Comparison of ENCODE assay signal across 10 mouse cellular contexts in the genomic region with DNA sequence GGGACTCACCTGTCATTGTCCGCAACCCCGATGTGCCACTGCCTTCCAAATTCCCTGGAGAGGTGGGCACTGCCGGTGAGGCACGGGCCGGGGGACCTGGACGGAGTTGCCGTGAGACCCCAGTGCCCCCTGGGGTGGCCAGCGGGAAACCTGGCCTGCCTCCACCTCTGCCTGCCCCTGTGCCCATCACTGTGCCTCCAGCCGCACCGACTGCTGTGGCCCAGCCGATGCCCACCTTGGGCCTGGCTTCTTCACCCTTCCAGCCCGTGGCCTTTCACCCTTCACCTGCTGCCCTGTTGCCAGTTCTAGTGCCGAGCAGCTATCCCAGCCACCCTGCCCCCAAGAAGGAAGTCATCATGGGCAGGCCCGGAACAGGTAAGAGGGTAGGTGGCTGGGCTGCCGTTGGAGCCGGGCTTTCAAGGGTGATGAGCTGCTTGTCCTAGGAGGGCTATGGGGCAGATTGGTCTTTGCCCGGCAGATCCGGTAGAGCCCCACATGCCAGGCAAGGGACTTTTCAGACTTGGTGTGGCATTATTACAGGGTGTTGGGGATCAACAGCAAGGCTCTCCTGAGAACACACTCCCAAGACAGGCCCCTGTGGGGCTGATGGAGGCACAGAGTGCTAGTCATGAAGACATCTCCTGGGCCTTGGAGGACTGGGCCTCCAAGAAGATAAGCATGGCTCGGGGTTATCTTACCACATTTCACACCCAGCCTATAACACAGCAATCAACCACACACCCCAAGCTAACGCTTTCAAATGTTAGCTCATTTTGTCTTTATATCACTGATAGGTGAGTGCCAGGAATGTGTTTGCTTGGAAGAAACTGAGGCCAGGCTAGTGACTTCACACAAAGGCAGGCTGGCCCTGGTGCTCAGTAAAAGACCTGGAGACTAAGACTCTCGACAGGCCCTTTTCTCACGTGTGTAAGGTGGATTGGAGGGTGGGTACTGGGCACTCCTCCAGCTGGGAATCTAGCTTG. TPM values are rescaled to one million over a fixed set of nuclear protein-coding genes. Genes with fewer than 3 reads are reported as not detected.
DNase-seq lines count a peak whose midpoint lies in the region; ATAC-seq lines count a peak whose summit lies in the region.
"Had no signal": no experiment of that assay in that cellular context is flagged by ENCODE, and none has a peak within 500 bp of the region (broad histone marks: within the 10 kb centered on the region; RNA-seq: fewer than 3 reads in every experiment).

No protein-coding gene starts in this region.

- no peak overlapping the region for H3K4me2 ChIP-seq in neural tube, embryonic 11.5 days (ENCODE audit: low read depth)
- no peak overlapping the region for H3K4me2 ChIP-seq in heart, embryonic 15.5 days

- DNase-seq in cerebellum, adult 9-11 months = peak; percentile 48
- no peak for DNase-seq in cerebellum, adult 11-12 months
- no peak for DNase-seq in neural tube, embryonic 11.5 days (ENCODE audit: low spot score)
- DNase-seq in neural tube, embryonic 10.5 days (ENCODE audit: extremely low spot score, low spot score) = no peak
- DNase-seq in adrenal gland, postnatal 25 days = no peak
- no peak for DNase-seq in Muller cell, postnatal 12 days (ENCODE audit: inconsistent ontology term)

- no peaks in the 10 kb centered on the region for H3K9me3 ChIP-seq in neural tube, embryonic 11.5 days (ENCODE audit: control insufficient read depth, low read length)
- H3K9me3 ChIP-seq in heart, embryonic 15.5 days (replicated peaks) = no peaks in the 10 kb centered on the region

- no peak for ATAC-seq in neural tube, embryonic 11.5 days (ENCODE audit: insufficient read depth, low FRiP score, low TSS enrichment)
- no peak for ATAC-seq in heart, embryonic 15.5 days (replicated peaks; ENCODE audit: insufficient number of reproducible peaks, insufficient read depth, low FRiP score, low read depth)
- ATAC-seq in megakaryocyte-erythroid progenitor cell, adult 5-6 weeks (replicated peaks; ENCODE audit: low FRiP score, low TSS enrichment, poor library complexity, severe bottlenecking) = peak; percentile 64

- peak overlapping the region; percentile 14; the same call in 1 of the 2 replicates for H3K9ac ChIP-seq in neural tube, embryonic 11.5 days (ENCODE audit: low read length)
- no peak overlapping the region for H3K9ac ChIP-seq in heart, embryonic 15.5 days

- H3K36me3 ChIP-seq in neural tube, embryonic 11.5 days (ENCODE audit: control insufficient read depth, insufficient read depth, low read length) = no peaks in the 10 kb centered on the region; the same call in 1 of the 2 replicates
- H3K36me3 ChIP-seq in heart, embryonic 15.5 days = peaks cover 15% of the 10 kb centered on the region; the same call in 1 of the 2 replicates

- H3K4me3 ChIP-seq in neural tube, embryonic 11.5 days (ENCODE audit: low read depth, low read length) = no peak overlapping the region
- no peak overlapping the region for H3K4me3 ChIP-seq in heart, embryonic 15.5 days

- no peak overlapping the region for H3K27ac ChIP-seq in neural tube, embryonic 11.5 days (ENCODE audit: low read depth, low read length)
- H3K27ac ChIP-seq in heart, embryonic 15.5 days = 0 out of 2 replicates have a peak overlapping the region, but pooled peaks have one; percentile 19
- H3K27ac ChIP-seq: kidney, postnatal 0 days had no signal

- H3K4me1 ChIP-seq in neural tube, embryonic 11.5 days (ENCODE audit: control insufficient read depth, insufficient read depth, low read length) = peaks cover 16% of the 10 kb centered on the region; the same call in 1 of the 2 replicates
- H3K4me1 ChIP-seq in heart, embryonic 15.5 days (replicated peaks) = peaks cover 74% of the 10 kb centered on the region

- no peaks in the 10 kb centered on the region for H3K27me3 ChIP-seq in neural tube, embryonic 11.5 days (ENCODE audit: control insufficient read depth, insufficient read depth, low read length)
- H3K27me3 ChIP-seq in heart, embryonic 15.5 days = no peaks in the 10 kb centered on the region

- WGBS in neural tube, embryonic 11.5 days = 90% methylated on average over 22 of the region's 22 CpGs
- WGBS in heart, embryonic 15.5 days = 84% methylated on average over 22 of the region's 22 CpGs

RNA-seq across cellular contexts. Expression of a gene that starts 6.0 kb away (rescaled TPM):
- 30.4 and 38.2 TPM in 2 replicates for polyA plus RNA-seq in neural tube, embryonic 11.5 days (2014; fragmentation: Nextera tagmentation; extraction: Ambion mirVana)
- polyA plus RNA-seq in heart, embryonic 15.5 days (2015; fragmentation: Nextera tagmentation; extraction: Ambion mirVana) = 22.9 and 27.4 TPM in 2 replicates
- total RNA-seq in megakaryocyte-erythroid progenitor cell, adult 5-6 weeks (2014; fragmentation: Nextera tagmentation) = 125 and 134 TPM in 2 replicates
- 20.5 and 40.0 TPM in 2 replicates for total RNA-seq in megakaryocyte-erythroid progenitor cell, adult 5-6 weeks (2017)
- total RNA-seq in adrenal gland, postnatal 25 days (2021) = 134 and 146 TPM in 2 replicates

RNA-seq across cellular contexts. Expression of a gene that starts 23.0 kb away (rescaled TPM):
- polyA plus RNA-seq in neural tube, embryonic 11.5 days (2014; fragmentation: Nextera tagmentation; extraction: Ambion mirVana) = 16.2 and 16.7 TPM in 2 replicates
- 12.1 and 13.2 TPM in 2 replicates for polyA plus RNA-seq in heart, embryonic 15.5 days (2015; fragmentation: Nextera tagmentation; extraction: Ambion mirVana)
- total RNA-seq in megakaryocyte-erythroid progenitor cell, adult 5-6 weeks (2014; fragmentation: Nextera tagmentation) = 8.7 and 18.9 TPM in 2 replicates
- total RNA-seq in megakaryocyte-erythroid progenitor cell, adult 5-6 weeks (2017) = 6.2 and 8.6 TPM in 2 replicates
- total RNA-seq in adrenal gland, postnatal 25 days (2021) = 19.4 and 33.2 TPM in 2 replicates

RNA-seq across cellular contexts. Expression of a gene that starts 24.2 kb away (rescaled TPM):
- 321 and 324 TPM in 2 replicates for polyA plus RNA-seq in neural tube, embryonic 11.5 days (2014; fragmentation: Nextera tagmentation; extraction: Ambion mirVana)
- 103 and 119 TPM in 2 replicates for polyA plus RNA-seq in heart, embryonic 15.5 days (2015; fragmentation: Nextera tagmentation; extraction: Ambion mirVana)
- total RNA-seq in megakaryocyte-erythroid progenitor cell, adult 5-6 weeks (2014; fragmentation: Nextera tagmentation) = 22.0 and 23.2 TPM in 2 replicates
- 12.8 and 26.3 TPM in 2 replicates for total RNA-seq in megakaryocyte-erythroid progenitor cell, adult 5-6 weeks (2017)
- 31.9 and 35.8 TPM in 2 replicates for total RNA-seq in adrenal gland, postnatal 25 days (2021)

RNA-seq across cellular contexts. Expression of a gene that starts 27.7 kb away (rescaled TPM):
- 0.32 and 1.0 TPM in 2 replicates for polyA plus RNA-seq in neural tube, embryonic 11.5 days (2014; fragmentation: Nextera tagmentation; extraction: Ambion mirVana)
- polyA plus RNA-seq in heart, embryonic 15.5 days (2015; fragmentation: Nextera tagmentation; extraction: Ambion mirVana) = 0.10 and 0.15 TPM in 2 replicates
- not detected in 2 replicates for total RNA-seq in megakaryocyte-erythroid progenitor cell, adult 5-6 weeks (2014; fragmentation: Nextera tagmentation)
- not detected in 2 replicates for total RNA-seq in megakaryocyte-erythroid progenitor cell, adult 5-6 weeks (2017)
- total RNA-seq in adrenal gland, postnatal 25 days (2021) = not detected in 2 replicates
- total RNA-seq: adrenal gland, adult 18-20 months had no signal

RNA-seq across cellular contexts. Expression of a gene that starts 32.4 kb away (rescaled TPM):
- 9.6 and 10.2 TPM in 2 replicates for polyA plus RNA-seq in neural tube, embryonic 11.5 days (2014; fragmentation: Nextera tagmentation; extraction: Ambion mirVana)
- 0.05 and 0.27 TPM in 2 replicates for polyA plus RNA-seq in heart, embryonic 15.5 days (2015; fragmentation: Nextera tagmentation; extraction: Ambion mirVana)
- total RNA-seq in megakaryocyte-erythroid progenitor cell, adult 5-6 weeks (2014; fragmentation: Nextera tagmentation) = not detected in 2 replicates
- not detected in 2 replicates for total RNA-seq in megakaryocyte-erythroid progenitor cell, adult 5-6 weeks (2017)
- total RNA-seq in adrenal gland, postnatal 25 days (2021) = 1.6 and 3.7 TPM in 2 replicates
